Mouse (Mus musculus): ENCODE measurements around the gene Smim11. TPM values are rescaled to one million over a fixed set of nuclear protein-coding genes. Genes with fewer than 3 reads are reported as not detected.
A peak's percentile ranks its signal among the peaks of the same experiment; 100 is the strongest.

Smim11 gene
- polyA plus RNA-seq, 1 experiment from 2014 or later: 35.9 TPM

DNA sequence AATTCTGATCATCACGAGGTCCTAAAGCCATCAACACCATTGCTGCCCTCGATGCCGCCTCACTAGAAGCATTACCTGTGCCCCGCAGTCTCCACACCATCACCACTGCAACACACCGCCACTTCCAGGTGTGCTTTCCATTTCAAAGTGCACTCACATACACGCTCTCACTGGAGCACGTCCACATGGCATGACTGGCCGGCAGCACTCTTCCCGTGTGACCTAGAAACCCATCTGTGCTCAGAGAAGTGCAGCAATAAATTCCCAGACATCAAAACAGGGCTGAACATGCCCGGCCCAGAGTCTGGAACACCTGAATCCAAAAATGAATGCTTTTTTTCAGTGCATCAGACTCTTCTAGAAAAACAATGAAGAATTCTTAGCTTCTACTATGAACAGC is 26.8 kb downstream of the Smim11 start:
- no peaks in the 10 kb centered on the region for H3K27me3 ChIP-seq (ENCODE audit: control insufficient read depth, insufficient read depth, low read depth, low read length)
- H3K36me3 ChIP-seq (ENCODE audit: control insufficient read depth, insufficient read depth): no peaks in the 10 kb centered on the region
- no peak overlapping the region for H3K27ac ChIP-seq (ENCODE audit: low read length)
- no peak overlapping the region for H3K4me3 ChIP-seq (ENCODE audit: low read depth, low read length)
- H3K9me3 ChIP-seq (replicated peaks; ENCODE audit: control insufficient read depth, low read length): no peaks in the 10 kb centered on the region
- WGBS (ENCODE audit: insufficient replicate concordance): 70% methylated on average over 10 of the region's 10 CpGs
- H3K4me1 ChIP-seq (ENCODE audit: control insufficient read depth, low read depth, low read length): no peaks in the 10 kb centered on the region
- H3K4me2 ChIP-seq (ENCODE audit: low read depth, low read length): no peak overlapping the region
- ATAC-seq (ENCODE audit: low read depth): no peak
- H3K9ac ChIP-seq (ENCODE audit: low read depth, low read length): no peak overlapping the region

DNA sequence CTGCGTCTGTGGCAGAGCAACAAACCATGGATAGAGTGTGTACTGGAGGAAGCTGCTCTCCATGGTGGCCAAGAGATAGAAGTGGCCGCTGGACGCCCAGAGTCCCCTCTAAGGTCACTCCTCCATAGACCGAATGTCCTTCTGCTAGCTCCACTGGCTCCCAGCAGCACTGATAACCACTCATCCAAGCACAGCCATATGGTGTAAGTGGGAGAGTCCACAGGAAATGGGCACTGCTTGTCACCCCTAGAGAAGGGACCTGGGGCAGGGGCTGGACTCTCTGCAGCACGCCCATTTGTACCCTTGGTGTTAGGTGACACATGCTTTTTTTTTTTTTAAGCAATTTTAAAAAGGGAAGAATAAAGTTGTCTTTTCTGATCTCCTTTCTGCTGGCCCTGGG is 29.9 kb downstream of the Smim11 start:
- Histone ChIP-seq H3K9me3 (replicated peaks; ENCODE audit: control insufficient read depth, low read length) (no peaks in the 10 kb centered on the region), H3K4me1 (ENCODE audit: control insufficient read depth, low read depth, low read length) (no peaks in the 10 kb centered on the region), H3K36me3 (ENCODE audit: control insufficient read depth, insufficient read depth) (no peaks in the 10 kb centered on the region), H3K27ac (ENCODE audit: low read length) (no peak overlapping the region), H3K4me2 (ENCODE audit: low read depth, low read length) (no peak overlapping the region), H3K4me3 (ENCODE audit: low read depth, low read length) (no peak overlapping the region), H3K9ac (ENCODE audit: low read depth, low read length) (no peak overlapping the region), H3K27me3 (ENCODE audit: control insufficient read depth, insufficient read depth, low read depth, low read length) (no peaks in the 10 kb centered on the region)
- ATAC-seq (ENCODE audit: low read depth): peak; percentile 35; the same call in 1 of the 2 replicates
- WGBS (ENCODE audit: insufficient replicate concordance): 44% methylated on average over 5 of the region's 5 CpGs

DNA sequence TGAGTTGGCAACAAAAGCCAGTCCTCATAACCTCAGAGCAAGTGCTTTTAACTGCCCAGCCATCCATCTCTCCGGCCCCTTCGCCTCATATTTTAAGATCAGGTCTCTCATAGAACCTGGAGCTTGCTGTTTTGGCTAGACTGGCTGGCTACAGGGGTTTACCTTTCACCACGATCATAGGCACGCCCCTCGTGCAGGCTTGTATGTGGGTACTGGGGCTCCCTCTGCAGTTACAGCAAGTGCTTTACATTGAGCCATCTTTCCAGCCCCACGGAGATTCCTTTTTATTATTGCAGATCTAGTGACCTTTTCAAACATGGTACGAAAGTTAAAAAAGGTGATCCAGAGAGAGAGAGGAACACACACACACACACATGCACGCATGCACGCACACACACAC is 33.5 kb downstream of the Smim11 start:
- WGBS (ENCODE audit: insufficient replicate concordance): 55% methylated on average over 9 of the region's 9 CpGs
- Histone ChIP-seq H3K36me3 (ENCODE audit: control insufficient read depth, insufficient read depth) (no peaks in the 10 kb centered on the region), H3K9me3 (replicated peaks; ENCODE audit: control insufficient read depth, low read length) (no peaks in the 10 kb centered on the region), H3K4me3 (ENCODE audit: low read depth, low read length) (no peak overlapping the region), H3K4me2 (ENCODE audit: low read depth, low read length) (no peak overlapping the region), H3K27ac (ENCODE audit: low read length) (no peak overlapping the region), H3K9ac (ENCODE audit: low read depth, low read length) (no peak overlapping the region), H3K27me3 (ENCODE audit: control insufficient read depth, insufficient read depth, low read depth, low read length) (no peaks in the 10 kb centered on the region), H3K4me1 (ENCODE audit: control insufficient read depth, low read depth, low read length) (no peaks in the 10 kb centered on the region)
- no peak for ATAC-seq (ENCODE audit: low read depth)

DNA sequence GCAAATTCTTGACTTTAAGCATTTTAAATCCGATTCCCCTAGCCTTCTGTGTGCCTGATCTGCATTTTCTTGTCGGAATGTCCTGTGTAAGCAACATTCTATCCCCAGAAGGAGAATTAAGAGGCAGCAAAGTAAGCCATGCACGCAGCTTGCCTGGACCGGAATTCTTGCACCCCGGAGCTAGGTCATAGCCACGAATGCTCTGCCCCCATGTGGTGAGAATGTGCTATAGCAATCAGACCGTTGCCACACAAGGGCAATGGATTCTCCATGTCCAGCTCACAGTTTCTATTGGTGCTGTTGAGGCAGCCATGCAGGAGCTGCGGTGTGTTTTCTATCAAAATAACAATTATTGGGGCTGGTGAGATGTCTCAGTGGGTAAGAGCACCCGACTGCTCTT is 35.2 kb downstream of the Smim11 start:
- no peak overlapping the region for H3K4me2 ChIP-seq (ENCODE audit: low read depth, low read length)
- H3K9me3 ChIP-seq (replicated peaks; ENCODE audit: control insufficient read depth, low read length): no peaks in the 10 kb centered on the region
- H3K27me3 ChIP-seq (ENCODE audit: control insufficient read depth, insufficient read depth, low read depth, low read length): no peaks in the 10 kb centered on the region
- no peaks in the 10 kb centered on the region for H3K36me3 ChIP-seq (ENCODE audit: control insufficient read depth, insufficient read depth)
- H3K9ac ChIP-seq (ENCODE audit: low read depth, low read length): no peak overlapping the region
- H3K4me1 ChIP-seq (ENCODE audit: control insufficient read depth, low read depth, low read length): peaks cover 8% of the 10 kb centered on the region
- no peak overlapping the region for H3K4me3 ChIP-seq (ENCODE audit: low read depth, low read length)
- ATAC-seq (ENCODE audit: low read depth): no peak
- H3K27ac ChIP-seq (ENCODE audit: low read length): no peak overlapping the region
- WGBS (ENCODE audit: insufficient replicate concordance): 5% methylated on average over 9 of the region's 9 CpGs

DNA sequence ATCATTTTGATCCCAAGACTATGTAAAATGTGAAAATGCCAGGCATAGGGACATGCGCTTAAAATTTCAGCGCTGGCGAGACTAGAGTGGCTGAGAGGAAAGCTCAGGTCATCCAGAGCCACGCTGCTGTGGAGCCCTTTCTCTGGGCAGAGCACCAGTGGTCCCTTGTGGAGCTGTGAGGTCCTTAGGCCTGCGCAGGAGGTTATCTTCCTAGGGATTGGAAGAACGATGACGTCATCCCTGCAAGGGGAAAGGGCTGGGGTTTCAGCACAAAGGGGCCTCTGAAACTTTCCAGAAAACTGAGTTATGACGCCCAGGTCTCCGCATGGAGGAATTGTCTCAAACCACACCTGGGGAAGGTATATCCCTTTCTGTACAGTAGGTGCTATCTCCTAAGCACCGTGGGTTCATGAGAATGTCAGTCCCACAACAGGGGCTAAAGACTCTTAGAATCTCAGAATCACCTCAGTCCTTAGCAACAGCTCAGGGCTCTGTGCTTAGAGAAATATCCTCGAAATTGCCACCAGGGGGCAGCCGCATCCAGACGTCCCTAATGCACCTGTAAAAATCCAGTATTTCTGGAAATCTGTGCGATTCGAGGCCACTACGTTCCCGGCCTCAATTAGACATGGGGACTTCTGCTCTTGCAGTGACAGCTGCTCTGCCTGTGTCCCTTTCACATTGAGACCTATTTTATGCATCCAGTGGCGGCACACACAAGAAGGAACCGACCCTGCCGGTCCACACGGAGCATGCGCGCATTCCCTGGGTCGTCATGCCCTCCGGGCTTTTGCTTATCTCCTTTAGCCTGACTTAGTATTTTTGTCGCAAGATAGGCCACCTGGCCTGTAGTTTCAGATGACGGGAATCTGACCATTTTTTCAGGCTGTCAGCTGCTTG is 39.8 kb downstream of the Smim11 start:
- H3K27ac ChIP-seq (ENCODE audit: low read length): no peak overlapping the region
- no peaks in the 10 kb centered on the region for H3K27me3 ChIP-seq (ENCODE audit: control insufficient read depth, insufficient read depth, low read depth, low read length)
- no peaks in the 10 kb centered on the region for H3K9me3 ChIP-seq (replicated peaks; ENCODE audit: control insufficient read depth, low read length)
- H3K4me3 ChIP-seq (ENCODE audit: low read depth, low read length): peak overlapping the region; percentile 45
- H3K4me2 ChIP-seq (ENCODE audit: low read depth, low read length): peak overlapping the region; percentile 70
- 23% methylated on average over 27 of the region's 27 CpGs for WGBS (ENCODE audit: insufficient replicate concordance)
- H3K4me1 ChIP-seq (ENCODE audit: control insufficient read depth, low read depth, low read length): peaks cover 17% of the 10 kb centered on the region
- H3K9ac ChIP-seq (ENCODE audit: low read depth, low read length): no peak overlapping the region
- peak; percentile 76 for ATAC-seq (ENCODE audit: low read depth)
- no peaks in the 10 kb centered on the region for H3K36me3 ChIP-seq (ENCODE audit: control insufficient read depth, insufficient read depth)

DNA sequence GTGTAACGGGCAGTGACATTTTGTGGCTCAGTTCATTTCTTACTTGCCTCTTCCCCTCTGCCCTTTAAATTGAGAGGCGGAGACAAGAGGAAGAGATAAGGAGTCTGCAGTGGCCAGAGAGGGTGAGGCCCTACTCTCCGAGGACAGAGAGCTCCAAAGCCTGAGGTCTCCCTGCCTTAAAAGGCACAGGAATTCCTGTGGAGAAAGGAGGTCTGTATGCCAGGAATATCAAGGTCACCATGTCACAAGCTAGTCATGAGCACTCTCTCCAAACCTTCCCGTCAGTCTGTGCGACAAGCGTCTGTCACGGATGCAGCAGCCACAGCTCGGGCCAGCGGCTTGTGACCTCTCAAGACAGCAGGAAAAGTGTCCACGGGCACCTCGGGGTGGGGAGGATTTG is 44.1 kb downstream of the Smim11 start:
- Histone ChIP-seq H3K4me1 (ENCODE audit: control insufficient read depth, low read depth, low read length) (peaks cover 17% of the 10 kb centered on the region), H3K27me3 (ENCODE audit: control insufficient read depth, insufficient read depth, low read depth, low read length) (no peaks in the 10 kb centered on the region), H3K36me3 (ENCODE audit: control insufficient read depth, insufficient read depth) (no peaks in the 10 kb centered on the region), H3K9ac (ENCODE audit: low read depth, low read length) (no peak overlapping the region), H3K27ac (ENCODE audit: low read length) (no peak overlapping the region), H3K4me2 (ENCODE audit: low read depth, low read length) (no peak overlapping the region), H3K9me3 (replicated peaks; ENCODE audit: control insufficient read depth, low read length) (no peaks in the 10 kb centered on the region), H3K4me3 (ENCODE audit: low read depth, low read length) (no peak overlapping the region)
- ATAC-seq (ENCODE audit: low read depth): peak; percentile 47
- 28% methylated on average over 11 of the region's 11 CpGs for whole genome bisulfite sequencing (ENCODE audit: insufficient replicate concordance)

DNA sequence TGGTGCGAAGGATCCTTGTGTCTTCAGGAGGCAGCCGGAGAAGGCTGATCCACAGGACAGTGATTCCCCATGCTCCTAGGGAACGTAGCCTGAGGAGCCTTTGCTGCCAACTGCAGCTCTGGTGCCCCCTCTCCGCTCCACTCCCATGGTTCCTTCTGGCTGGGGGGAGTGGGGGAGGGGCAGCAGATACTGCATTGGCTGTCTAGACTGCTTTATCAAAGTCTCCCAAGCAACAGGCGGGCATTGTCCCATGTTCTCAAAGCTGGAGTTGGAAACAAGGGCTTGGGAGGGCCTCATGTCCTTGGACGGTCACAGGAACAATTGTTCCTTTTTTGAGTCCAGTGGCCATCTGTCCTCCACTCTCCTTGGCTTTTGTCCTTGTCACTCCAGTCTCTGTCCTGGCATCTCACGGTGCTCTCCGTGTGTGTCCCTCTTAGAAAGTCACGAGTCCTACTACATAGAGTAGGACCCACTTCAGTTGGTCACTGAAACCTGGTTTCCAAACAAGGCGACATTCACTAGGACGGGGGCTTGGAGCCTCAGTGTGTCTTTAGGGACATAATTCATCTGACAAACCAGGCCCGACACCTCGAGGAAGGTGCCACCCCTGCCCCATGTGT is 45.3 kb downstream of the Smim11 start:
- H3K4me2 ChIP-seq (ENCODE audit: low read depth, low read length): no peak overlapping the region
- no peaks in the 10 kb centered on the region for H3K9me3 ChIP-seq (replicated peaks; ENCODE audit: control insufficient read depth, low read length)
- no peak overlapping the region for H3K4me3 ChIP-seq (ENCODE audit: low read depth, low read length)
- H3K27ac ChIP-seq (ENCODE audit: low read length): no peak overlapping the region
- H3K27me3 ChIP-seq (ENCODE audit: control insufficient read depth, insufficient read depth, low read depth, low read length): no peaks in the 10 kb centered on the region
- H3K4me1 ChIP-seq (ENCODE audit: control insufficient read depth, low read depth, low read length): peaks cover 7% of the 10 kb centered on the region; the same call in 1 of the 2 replicates
- WGBS (ENCODE audit: insufficient replicate concordance): 66% methylated on average over 13 of the region's 13 CpGs
- ATAC-seq (ENCODE audit: low read depth): no peak
- H3K36me3 ChIP-seq (ENCODE audit: control insufficient read depth, insufficient read depth): no peaks in the 10 kb centered on the region
- no peak overlapping the region for H3K9ac ChIP-seq (ENCODE audit: low read depth, low read length)

DNA sequence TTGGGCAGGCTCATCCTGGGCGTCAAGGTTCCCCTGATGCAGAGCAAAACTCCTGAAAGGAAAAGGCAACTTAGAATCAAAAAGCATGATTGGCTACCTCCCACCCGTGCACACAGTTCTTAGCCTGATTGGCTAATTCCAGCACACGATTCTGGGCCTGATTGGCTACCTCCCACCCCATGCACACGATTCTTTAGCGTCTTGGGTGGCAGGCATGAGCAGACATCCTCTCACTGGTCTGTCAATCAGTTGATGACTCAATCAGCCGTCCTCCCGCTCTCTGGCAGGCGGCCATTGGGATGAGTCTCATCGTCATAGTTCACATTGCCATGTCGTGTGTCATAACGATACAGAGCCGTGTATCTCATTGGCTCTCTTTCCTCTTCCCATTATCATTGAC is 47.9 kb downstream of the Smim11 start:
- no peaks in the 10 kb centered on the region for H3K9me3 ChIP-seq (replicated peaks; ENCODE audit: control insufficient read depth, low read length)
- no peak overlapping the region for H3K4me2 ChIP-seq (ENCODE audit: low read depth, low read length)
- no peak for ATAC-seq (ENCODE audit: low read depth)
- peaks cover 5% of the 10 kb centered on the region; the same call in 1 of the 2 replicates for H3K4me1 ChIP-seq (ENCODE audit: control insufficient read depth, low read depth, low read length)
- H3K27me3 ChIP-seq (ENCODE audit: control insufficient read depth, insufficient read depth, low read depth, low read length): no peaks in the 10 kb centered on the region
- no peak overlapping the region for H3K4me3 ChIP-seq (ENCODE audit: low read depth, low read length)
- H3K27ac ChIP-seq (ENCODE audit: low read length): no peak overlapping the region
- no peak overlapping the region for H3K9ac ChIP-seq (ENCODE audit: low read depth, low read length)
- no peaks in the 10 kb centered on the region for H3K36me3 ChIP-seq (ENCODE audit: control insufficient read depth, insufficient read depth)
- 70% methylated on average over 12 of the region's 12 CpGs for WGBS (ENCODE audit: insufficient replicate concordance)

DNA sequence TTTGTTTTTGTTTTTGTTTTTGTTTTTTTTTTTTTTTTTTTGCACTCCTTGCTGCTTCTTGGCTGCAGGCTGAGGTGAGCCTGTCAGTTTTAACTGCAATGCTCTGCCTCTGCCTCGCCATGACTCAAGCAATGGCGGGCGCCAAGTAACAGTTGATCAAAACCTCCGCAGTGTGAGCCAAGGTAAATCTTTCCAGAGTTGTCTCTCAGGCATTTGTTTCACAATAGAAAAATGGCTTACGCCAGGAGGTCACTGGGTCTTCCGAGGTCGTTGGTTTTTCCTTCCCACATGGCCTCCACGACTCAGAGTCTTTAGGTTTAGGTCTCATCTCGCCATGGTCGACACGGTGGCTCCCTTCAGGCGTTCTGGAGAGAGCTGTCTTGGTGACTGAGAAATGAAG is 52.2 kb downstream of the Smim11 start:
- H3K9me3 ChIP-seq (replicated peaks; ENCODE audit: control insufficient read depth, low read length): no peaks in the 10 kb centered on the region
- H3K4me3 ChIP-seq (ENCODE audit: low read depth, low read length): no peak overlapping the region
- no peaks in the 10 kb centered on the region for H3K27me3 ChIP-seq (ENCODE audit: control insufficient read depth, insufficient read depth, low read depth, low read length)
- H3K4me2 ChIP-seq (ENCODE audit: low read depth, low read length): no peak overlapping the region
- H3K4me1 ChIP-seq (ENCODE audit: control insufficient read depth, low read depth, low read length): no peaks in the 10 kb centered on the region
- H3K27ac ChIP-seq (ENCODE audit: low read length): no peak overlapping the region
- 75% methylated on average over 12 of the region's 12 CpGs for WGBS (ENCODE audit: insufficient replicate concordance)
- H3K9ac ChIP-seq (ENCODE audit: low read depth, low read length): no peak overlapping the region
- no peak for ATAC-seq (ENCODE audit: low read depth)
- no peaks in the 10 kb centered on the region for H3K36me3 ChIP-seq (ENCODE audit: control insufficient read depth, insufficient read depth)

All from liver, embryonic 16.5 days (tissue).